Mouse (Mus musculus) neural tube, embryonic 14.5 days (tissue): ENCODE measurements at regions not wholly inside any gene's neighbourhood (a gene's known extent, or its start where the extent isn't known, plus 50 kb on each side); places are given as distances from the start of the nearest gene placed in this dataset.

ENCODE experiments used
- ATAC-seq: fragments of 200-750 bp; cut with Nextera tagmentation; 2 replicates; pipeline ENCODE4 v1.8.0; 2017; ENCODE audit warnings: low read depth, mild to moderate bottlenecking, moderate TSS enrichment, moderate library complexity
- H3K27ac ChIP-seq: fragments of 300-500 bp; sonication (generic); 2 replicates; pipeline ENCODE4 v1.5.1; 2014; ENCODE audit warnings: low read depth, mild to moderate bottlenecking, control low read depth, low read length, moderate library complexity, mixed read lengths
- H3K27me3 ChIP-seq: fragments of 300-500 bp; sonication (generic); 2 replicates; pipeline ENCODE4 v1.6.1; 2014; ENCODE audit warnings: low read length; ENCODE audit not compliant: control insufficient read depth, insufficient read depth
- H3K36me3 ChIP-seq: fragments of 300-500 bp; sonication (generic); 2 replicates; pipeline ENCODE4 v1.6.1; 2014; ENCODE audit warnings: low read length, mixed read lengths; ENCODE audit not compliant: control insufficient read depth, insufficient read depth
- H3K4me1 ChIP-seq: fragments of 300-500 bp; sonication (generic); 2 replicates; pipeline ENCODE4 v1.6.1; 2014; ENCODE audit warnings: low read length; ENCODE audit not compliant: control insufficient read depth, insufficient read depth
- H3K4me2 ChIP-seq: fragments of 300-500 bp; sonication (generic); 2 replicates; pipeline ENCODE4 v1.6.1; 2014; ENCODE audit warnings: mild to moderate bottlenecking, low read depth, low read length, control low read depth
- H3K4me3 ChIP-seq: fragments of 300-500 bp; sonication (generic); 2 replicates; pipeline ENCODE4 v1.5.1; 2014; ENCODE audit warnings: low read depth, low read length, control low read depth, mixed read lengths
- H3K9ac ChIP-seq: fragments of 300-500 bp; sonication (generic); replicated peaks from 2 replicates; pipeline ENCODE4 v1.6.1; 2014; ENCODE audit warnings: low read depth, mild to moderate bottlenecking, control low read depth, low read length, mixed read lengths
- H3K9me3 ChIP-seq: fragments of 300-500 bp; sonication (generic); 2 replicates; pipeline ENCODE4 v1.6.1; 2016; ENCODE audit warnings: low read length; ENCODE audit not compliant: control insufficient read depth
- WGBS: fragments of 180-500 bp; shearing (Covaris S2); extraction: QIAGEN DNeasy Blood & Tissue Kit; methylation state at CpG from one replicate; pipeline ENCODE4 v1.1.7; 2014; 5-methylcytosine and 5-hydroxymethylcytosine counted together

DNA sequence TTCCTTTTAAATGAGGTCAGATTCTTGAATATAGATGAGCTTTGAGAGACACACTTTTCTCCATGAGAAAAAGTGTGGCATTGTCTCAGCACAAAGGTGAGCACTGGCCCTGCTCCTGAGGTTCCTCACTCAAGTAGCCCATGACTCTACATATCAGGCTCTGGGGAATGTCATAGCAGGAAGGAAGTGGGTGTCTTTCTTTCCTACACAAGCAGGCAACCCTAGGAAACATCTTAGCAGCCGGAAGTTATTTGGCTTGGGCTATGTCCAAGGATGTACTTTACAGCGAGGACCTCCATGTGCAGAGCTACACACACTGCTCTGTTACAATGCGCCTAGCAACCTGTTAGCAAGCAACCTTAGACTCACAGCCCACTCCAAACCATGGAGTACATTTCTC is 356.9 kb downstream of the Med10 start:
- H3K27ac ChIP-seq, result no peak overlapping the region
- no peak overlapping the region for H3K4me2 ChIP-seq
- no peaks in the 10 kb centered on the region for H3K27me3 ChIP-seq
- no peak overlapping the region for H3K4me3 ChIP-seq
- WGBS, result 82% methylated on average over 3 of the region's 3 CpGs
- no peaks in the 10 kb centered on the region for H3K9me3 ChIP-seq
- no peaks in the 10 kb centered on the region for H3K36me3 ChIP-seq
- ATAC-seq, result no peak
- H3K9ac ChIP-seq, result no peak overlapping the region
- no peaks in the 10 kb centered on the region; the same call in 1 of the 2 replicates for H3K4me1 ChIP-seq

- Histone ChIP-seq H3K4me3 (no peak overlapping the region), H3K27ac (no peak overlapping the region), H3K9me3 (no peaks in the 10 kb centered on the region), H3K27me3 (no peaks in the 10 kb centered on the region), H3K4me2 (no peak overlapping the region), H3K36me3 (no peaks in the 10 kb centered on the region), H3K9ac (no peak overlapping the region), H3K4me1 (no peaks in the 10 kb centered on the region; the same call in 1 of the 2 replicates)
- WGBS, result 60% methylated on average over 6 of the region's 6 CpGs
- no peak for ATAC-seq
Measured at GRCm38 (mm10) chr13:70159604-70160003, 357.4 kb downstream of the Med10 start.

- no peak overlapping the region for H3K4me3 ChIP-seq
- H3K4me1 ChIP-seq, result peaks cover 4% of the 10 kb centered on the region; the same call in 1 of the 2 replicates
- no peaks in the 10 kb centered on the region for H3K27me3 ChIP-seq
- H3K9ac ChIP-seq, result no peak overlapping the region
- no peaks in the 10 kb centered on the region for H3K36me3 ChIP-seq
- peak; percentile 77; the same call in 1 of the 2 replicates for ATAC-seq
- 42% methylated on average over 4 of the region's 4 CpGs for WGBS
- H3K4me2 ChIP-seq, result no peak overlapping the region
- H3K9me3 ChIP-seq, result no peaks in the 10 kb centered on the region
- peak overlapping the region; percentile 62 for H3K27ac ChIP-seq
Measured at GRCm38 (mm10) chr13:70162115-70162514, 359.9 kb downstream of the Med10 start.

DNA sequence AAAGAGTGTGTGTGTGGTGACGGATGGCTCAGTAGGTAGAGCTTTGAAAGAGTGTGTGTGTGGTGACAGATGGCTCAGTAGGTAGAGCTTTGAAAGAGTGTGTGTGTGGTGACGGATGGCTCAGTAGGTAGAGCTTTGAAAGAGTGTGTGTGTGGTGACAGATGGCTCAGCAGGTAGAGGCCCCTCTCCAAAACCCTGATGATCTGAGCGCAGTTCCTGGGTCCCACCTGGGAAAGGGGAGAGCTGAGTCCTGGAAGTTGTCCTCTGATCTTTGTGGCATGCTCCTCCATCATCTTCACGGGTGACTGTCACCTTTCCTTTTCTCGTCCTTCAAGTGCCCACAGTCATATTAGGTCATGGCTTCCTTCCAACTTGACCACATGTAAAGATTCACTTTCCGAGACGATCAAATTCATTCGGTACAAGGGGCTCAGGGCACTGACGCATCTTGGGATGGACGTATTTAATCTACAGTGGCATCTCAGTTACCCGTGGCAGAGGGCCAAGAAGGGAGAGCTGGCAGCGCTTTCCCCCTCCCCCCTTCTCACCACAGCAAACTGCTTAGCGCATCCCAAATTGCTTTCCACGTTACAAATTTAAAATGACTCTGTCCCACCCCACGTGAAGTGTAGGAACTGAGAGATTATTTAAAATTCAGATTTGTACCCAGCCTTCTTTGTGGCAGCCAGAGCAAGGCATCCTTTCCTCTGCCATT is 363.5 kb downstream of the Med10 start:
- Histone ChIP-seq H3K4me3 (no peak overlapping the region), H3K9ac (no peak overlapping the region), H3K4me1 (peaks cover 4% of the 10 kb centered on the region; the same call in 1 of the 2 replicates), H3K9me3 (no peaks in the 10 kb centered on the region), H3K4me2 (no peak overlapping the region), H3K27ac (peak overlapping the region; percentile 40; the same call in 1 of the 2 replicates), H3K36me3 (no peaks in the 10 kb centered on the region), H3K27me3 (no peaks in the 10 kb centered on the region)
- 57% methylated on average over 15 of the region's 15 CpGs for WGBS
- ATAC-seq, result no peak

GRCm38 (mm10) chr13:70167747-70168146 is 365.6 kb downstream of the Med10 start:
- 81% methylated on average over 4 of the region's 4 CpGs for WGBS
- H3K36me3 ChIP-seq, result no peaks in the 10 kb centered on the region
- no peak overlapping the region for H3K27ac ChIP-seq
- H3K9ac ChIP-seq, result no peak overlapping the region
- no peak for ATAC-seq
- no peak overlapping the region for H3K4me3 ChIP-seq
- no peak overlapping the region for H3K4me2 ChIP-seq
- peaks cover 4% of the 10 kb centered on the region; the same call in 1 of the 2 replicates for H3K4me1 ChIP-seq
- H3K9me3 ChIP-seq, result no peaks in the 10 kb centered on the region
- H3K27me3 ChIP-seq, result no peaks in the 10 kb centered on the region

- Histone ChIP-seq H3K4me1 (peaks cover 4% of the 10 kb centered on the region; the same call in 1 of the 2 replicates), H3K27ac (no peak overlapping the region), H3K4me2 (no peak overlapping the region), H3K4me3 (no peak overlapping the region), H3K9me3 (no peaks in the 10 kb centered on the region), H3K27me3 (no peaks in the 10 kb centered on the region), H3K36me3 (no peaks in the 10 kb centered on the region), H3K9ac (no peak overlapping the region)
- ATAC-seq, result no peak
- 83% methylated on average over 3 of the region's 3 CpGs for WGBS
Measured at GRCm38 (mm10) chr13:70168906-70169305, 366.7 kb downstream of the Med10 start.

DNA sequence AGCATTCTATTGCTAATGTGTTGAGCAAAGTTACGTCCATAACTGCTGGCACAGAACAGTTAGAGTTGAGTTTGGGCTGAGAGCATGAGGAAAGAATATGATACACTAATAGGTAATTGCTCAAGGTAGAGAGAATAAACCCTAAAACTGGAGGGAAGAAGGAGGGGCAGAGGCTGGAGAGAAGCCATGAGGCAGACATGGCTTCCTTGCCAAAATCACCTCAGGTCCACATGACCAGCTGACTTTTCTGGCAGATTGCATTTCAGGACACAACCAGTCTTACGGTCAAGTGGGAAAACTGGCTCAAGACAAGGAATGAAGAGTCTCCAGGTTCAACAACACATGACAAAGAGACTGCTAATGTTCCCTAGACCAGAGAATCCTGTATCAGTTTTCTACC is 374.9 kb downstream of the Med10 start:
- no peak overlapping the region for H3K9ac ChIP-seq
- peaks cover 10% of the 10 kb centered on the region; the same call in 1 of the 2 replicates for H3K4me1 ChIP-seq
- ATAC-seq, result no peak
- H3K27me3 ChIP-seq, result no peaks in the 10 kb centered on the region
- no peaks in the 10 kb centered on the region for H3K36me3 ChIP-seq
- WGBS, result 88% methylated on average over 2 of the region's 2 CpGs
- H3K4me2 ChIP-seq, result no peak overlapping the region
- no peaks in the 10 kb centered on the region for H3K9me3 ChIP-seq
- no peak overlapping the region for H3K4me3 ChIP-seq
- H3K27ac ChIP-seq, result peak overlapping the region; percentile 66; the same call in 1 of the 2 replicates

DNA sequence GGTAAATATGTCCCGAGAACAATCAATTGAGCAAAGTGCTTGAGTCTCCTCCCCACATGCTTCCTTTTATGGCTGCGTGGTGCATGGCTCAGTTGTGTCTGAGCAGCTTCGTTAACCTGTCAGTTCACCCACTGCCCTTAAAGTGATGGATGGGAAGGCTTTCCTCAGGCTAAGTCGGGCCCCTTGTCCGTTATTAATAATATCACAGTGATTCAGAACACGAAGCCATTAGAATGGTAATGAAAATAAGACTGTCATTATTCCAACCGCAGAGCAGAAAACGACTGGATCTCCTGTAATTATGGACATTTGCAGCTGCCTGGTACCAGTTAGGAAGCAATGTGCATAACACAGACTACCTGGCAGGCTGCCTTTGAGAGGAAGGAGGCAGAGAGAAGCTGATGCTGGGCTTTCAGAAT is 375.9 kb downstream of the Med10 start:
- Histone ChIP-seq H3K4me3 (no peak overlapping the region), H3K4me2 (no peak overlapping the region), H3K27ac (peak overlapping the region; percentile 66; the same call in 1 of the 2 replicates), H3K36me3 (no peaks in the 10 kb centered on the region), H3K9me3 (no peaks in the 10 kb centered on the region), H3K9ac (no peak overlapping the region), H3K4me1 (peaks cover 10% of the 10 kb centered on the region; the same call in 1 of the 2 replicates), H3K27me3 (no peaks in the 10 kb centered on the region)
- 13% methylated on average over 8 of the region's 8 CpGs for WGBS
- ATAC-seq, result peak; percentile 92

DNA sequence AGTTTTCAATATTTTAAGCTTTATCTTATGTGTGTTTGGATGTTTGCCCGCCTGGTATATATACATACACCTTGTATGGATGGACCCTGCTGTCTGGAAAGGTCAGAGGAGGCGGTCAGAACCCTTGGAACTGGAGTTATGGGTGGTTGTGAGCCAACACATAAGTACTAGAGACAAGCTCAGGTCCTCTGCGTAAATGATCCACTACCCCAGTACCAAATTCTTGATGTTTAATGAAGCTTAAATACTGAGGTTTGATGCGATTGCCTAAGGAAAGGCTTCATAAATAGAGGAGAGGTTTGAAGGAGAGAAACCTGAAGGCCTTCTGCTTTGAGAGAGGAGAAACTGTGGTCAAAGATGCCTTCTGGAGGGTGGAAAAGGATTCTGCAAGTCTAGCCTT is 388.8 kb downstream of the Med10 start:
- WGBS, result 78% methylated on average over 4 of the region's 4 CpGs
- H3K9ac ChIP-seq, result no peak overlapping the region
- H3K4me2 ChIP-seq, result no peak overlapping the region
- no peak overlapping the region for H3K27ac ChIP-seq
- ATAC-seq, result no peak
- H3K36me3 ChIP-seq, result no peaks in the 10 kb centered on the region
- no peaks in the 10 kb centered on the region for H3K9me3 ChIP-seq
- no peak overlapping the region for H3K4me3 ChIP-seq
- no peaks in the 10 kb centered on the region for H3K4me1 ChIP-seq
- H3K27me3 ChIP-seq, result no peaks in the 10 kb centered on the region
